Mouse (Mus musculus) heart, postnatal 0 days (tissue): ENCODE measurements around the gene Smoc2. TPM values are rescaled to one million over a fixed set of nuclear protein-coding genes. Genes with fewer than 3 reads are reported as not detected.

Experiments
- ATAC-seq: fragments of 200-750 bp; cut with Nextera tagmentation; 2 replicates; pipeline ENCODE4 v1.8.0; 2017; ENCODE audit warnings: low read depth, moderate number of reproducible peaks, moderate library complexity; ENCODE audit not compliant: insufficient read depth
- DNase-seq: peaks from one replicate; pipeline ENCODE4 v3.0.0-alpha.2; 2016; ENCODE audit warnings: low spot score
- H3K27ac ChIP-seq: fragments of 300-500 bp; sonication (generic); 2 replicates; pipeline ENCODE4 v1.5.1; 2014; ENCODE audit warnings: low read depth, mild to moderate bottlenecking
- H3K27me3 ChIP-seq: fragments of 300-500 bp; sonication (generic); 2 replicates; pipeline ENCODE4 v1.6.1; 2014; ENCODE audit warnings: low read length, mixed read lengths; ENCODE audit not compliant: control insufficient read depth, insufficient read depth
- H3K36me3 ChIP-seq: fragments of 300-500 bp; sonication (generic); replicated peaks from 2 replicates; pipeline ENCODE4 v1.6.1; 2014; ENCODE audit warnings: low read length, mixed read lengths; ENCODE audit not compliant: control insufficient read depth, insufficient read depth
- H3K4me1 ChIP-seq: fragments of 300-500 bp; sonication (generic); 2 replicates; pipeline ENCODE4 v1.6.1; 2014; ENCODE audit warnings: antibody characterized with exemption; ENCODE audit not compliant: control insufficient read depth, insufficient read depth
- H3K4me2 ChIP-seq: fragments of 300-500 bp; sonication (generic); 2 replicates; pipeline ENCODE4 v1.6.1; 2014; ENCODE audit warnings: low read depth, mild to moderate bottlenecking, low read length, moderate library complexity
- H3K4me3 ChIP-seq: fragments of 300-500 bp; sonication (generic); 2 replicates; pipeline ENCODE4 v1.5.1; 2014; ENCODE audit warnings: low read depth, low read length
- H3K9ac ChIP-seq: fragments of 300-500 bp; sonication (generic); replicated peaks from 2 replicates; pipeline ENCODE4 v1.6.1; 2014; ENCODE audit warnings: low read depth, low read length, mixed read lengths
- H3K9me3 ChIP-seq: fragments of 300-500 bp; sonication (generic); replicated peaks from 2 replicates; pipeline ENCODE4 v1.6.1; 2016; ENCODE audit warnings: low read length; ENCODE audit not compliant: control insufficient read depth
- CTCF ChIP-seq: IDR thresholded peaks from 2 replicates; pipeline ENCODE4 v1.5.1; 2016; ENCODE audit warnings: antibody characterized with exemption, control low read depth, low read depth
- EP300 ChIP-seq: IDR thresholded peaks from 2 replicates; pipeline ENCODE4 v1.6.1; 2016; ENCODE audit warnings: antibody characterized with exemption, low read depth
- WGBS: fragments of 180-500 bp; shearing (Covaris S2); extraction: QIAGEN DNeasy Blood & Tissue Kit; methylation state at CpG from one replicate; pipeline ENCODE4 v1.1.7; 2014; 5-methylcytosine and 5-hydroxymethylcytosine counted together
- polyA plus RNA-seq: library from polyadenylated mRNA; unstranded; fragments of >200 nt; fragmentation: Nextera tagmentation; extraction: Ambion mirVana; gene quantifications from 2 replicates; pipeline ENCODE4 v1.2.1, GENCODE M21; 2015
- total RNA-seq: library from RNA; depleted of rRNA; stranded (reverse); fragments of >200 nt; gene quantifications from 2 replicates; pipeline ENCODE4 v1.2.3, GENCODE M21; 2014; ENCODE audit warnings: low replicate concordance

Smoc2 gene
- total and polyA plus RNA-seq, 2 experiments from 2014 or later: 22.0 to 24.7 TPM

- WGBS: 45% methylated on average over 6 of the region's 6 CpGs
- H3K4me3 ChIP-seq: no peak overlapping the region
- ATAC-seq (peak; percentile 76), DNase-seq (peak; percentile 59)
- H3K4me2 ChIP-seq: no peak overlapping the region
- no peak overlapping the region for H3K9ac ChIP-seq
- TF ChIP-seq CTCF (no peak), EP300 (no peak)
- peaks cover 4% of the 10 kb centered on the region for H3K4me1 ChIP-seq
- H3K27me3 ChIP-seq: peaks cover 11% of the 10 kb centered on the region; the same call in 1 of the 2 replicates
- H3K9me3 ChIP-seq: no peaks in the 10 kb centered on the region
- H3K27ac ChIP-seq: no peak overlapping the region
- H3K36me3 ChIP-seq: no peaks in the 10 kb centered on the region
Observed at GRCm38 (mm10) chr17:14384980-14385379, 105.7 kb downstream of the Smoc2 start.

- H3K27ac ChIP-seq: no peak overlapping the region
- H3K4me2 ChIP-seq: no peak overlapping the region
- no peak for DNase-seq
- peaks cover 11% of the 10 kb centered on the region; the same call in 1 of the 2 replicates for H3K27me3 ChIP-seq
- 21% methylated on average over 6 of the region's 6 CpGs for WGBS
- no peak for ATAC-seq
- TF ChIP-seq EP300 (no peak), CTCF (no peak)
- H3K4me1 ChIP-seq: peaks cover 12% of the 10 kb centered on the region
- H3K4me3 ChIP-seq: no peak overlapping the region
- H3K36me3 ChIP-seq: no peaks in the 10 kb centered on the region
- no peaks in the 10 kb centered on the region for H3K9me3 ChIP-seq
- no peak overlapping the region for H3K9ac ChIP-seq
Observed at GRCm38 (mm10) chr17:14387261-14387660, 108.0 kb downstream of the Smoc2 start.

GRCm38 (mm10) chr17:14392443-14392842 is 113.1 kb downstream of the Smoc2 start:
- Histone ChIP-seq H3K4me3 (no peak overlapping the region), H3K9me3 (no peaks in the 10 kb centered on the region), H3K27ac (no peak overlapping the region), H3K4me1 (peaks cover 11% of the 10 kb centered on the region), H3K9ac (no peak overlapping the region), H3K36me3 (no peaks in the 10 kb centered on the region), H3K4me2 (no peak overlapping the region), H3K27me3 (peaks cover 19% of the 10 kb centered on the region)
- WGBS: 21% methylated on average over 2 of the region's 2 CpGs
- ATAC-seq: peak; percentile 62
- peak; percentile 35 for DNase-seq
- TF ChIP-seq EP300 (no peak), CTCF (no peak)

GRCm38 (mm10) chr17:14394861-14395260 is 115.6 kb downstream of the Smoc2 start:
- Histone ChIP-seq H3K9ac (no peak overlapping the region), H3K4me2 (no peak overlapping the region), H3K4me1 (peaks cover 9% of the 10 kb centered on the region), H3K36me3 (no peaks in the 10 kb centered on the region), H3K27me3 (peaks cover 15% of the 10 kb centered on the region), H3K27ac (no peak overlapping the region), H3K4me3 (no peak overlapping the region), H3K9me3 (no peaks in the 10 kb centered on the region)
- no peak for TF ChIP-seq CTCF
- no peak for TF ChIP-seq EP300
- ATAC-seq: no peak
- WGBS: 54% methylated on average over 5 of the region's 5 CpGs
- DNase-seq: no peak

- Histone ChIP-seq H3K36me3 (no peaks in the 10 kb centered on the region), H3K27ac (no peak overlapping the region), H3K4me3 (no peak overlapping the region), H3K4me1 (no peaks in the 10 kb centered on the region; the same call in 1 of the 2 replicates), H3K27me3 (peaks cover 28% of the 10 kb centered on the region), H3K9ac (no peak overlapping the region), H3K9me3 (no peaks in the 10 kb centered on the region), H3K4me2 (no peak overlapping the region)
- peak; percentile 27 for DNase-seq
- no peak for ATAC-seq
- WGBS: 35% methylated on average over 5 of the region's 5 CpGs
- TF ChIP-seq EP300: no peak
- no peak for TF ChIP-seq CTCF
Observed at GRCm38 (mm10) chr17:14397456-14397855, 118.2 kb downstream of the Smoc2 start.
